Mouse (Mus musculus) cerebellum, postnatal 14 days (tissue): ENCODE measurements around the gene Clec2i.
"Not testable (repeated sequence)": the region's sequence is repeated elsewhere in the genome, so short reads cannot be mapped to it uniquely, and the experiment has no call there.

Experiments
- DNase-seq, 2 experiments: peaks; one replicate each; pipeline ENCODE4 v3.0.0; 2021; ENCODE audit warnings: mixed read lengths in 2 of 2

The Clec2i gene

DNA sequence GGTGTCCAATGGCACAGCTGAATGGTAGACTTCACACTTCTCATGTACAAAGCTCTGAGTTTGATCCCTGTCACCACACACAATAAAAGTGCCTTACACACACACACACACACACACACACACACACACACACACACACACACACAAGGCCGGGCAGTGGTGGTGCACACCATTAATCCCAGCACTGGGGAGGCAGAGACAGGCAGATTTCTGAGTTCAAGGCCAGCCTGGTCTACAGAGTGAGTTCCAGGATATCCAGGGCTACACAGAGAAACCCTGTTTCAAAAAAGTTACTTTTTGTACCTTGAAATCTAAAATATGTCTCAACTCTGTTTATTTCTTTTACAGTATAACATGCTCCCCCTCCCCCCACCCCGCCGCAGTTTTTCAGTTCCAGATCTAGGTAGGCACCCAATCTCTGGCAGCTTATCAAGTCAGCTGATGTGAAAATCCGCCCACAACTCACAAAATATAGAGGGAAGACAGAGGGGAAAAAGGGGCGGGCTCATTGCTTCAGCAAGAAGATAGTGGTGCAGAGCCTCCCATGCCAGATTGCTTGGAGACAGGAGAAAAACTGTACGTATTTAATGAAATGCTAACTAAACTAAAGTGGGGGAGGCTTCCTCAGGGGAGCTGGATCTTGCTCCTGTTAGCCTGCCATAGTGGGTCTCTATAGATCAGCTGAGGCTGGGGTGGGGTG is at the start of gene Clec2i:
Gene Clec2i, plus strand, starts transcription at position 498 of the 700 bp plus-strand sequence.
- DNase-seq = not testable (repeated sequence)

DNA sequence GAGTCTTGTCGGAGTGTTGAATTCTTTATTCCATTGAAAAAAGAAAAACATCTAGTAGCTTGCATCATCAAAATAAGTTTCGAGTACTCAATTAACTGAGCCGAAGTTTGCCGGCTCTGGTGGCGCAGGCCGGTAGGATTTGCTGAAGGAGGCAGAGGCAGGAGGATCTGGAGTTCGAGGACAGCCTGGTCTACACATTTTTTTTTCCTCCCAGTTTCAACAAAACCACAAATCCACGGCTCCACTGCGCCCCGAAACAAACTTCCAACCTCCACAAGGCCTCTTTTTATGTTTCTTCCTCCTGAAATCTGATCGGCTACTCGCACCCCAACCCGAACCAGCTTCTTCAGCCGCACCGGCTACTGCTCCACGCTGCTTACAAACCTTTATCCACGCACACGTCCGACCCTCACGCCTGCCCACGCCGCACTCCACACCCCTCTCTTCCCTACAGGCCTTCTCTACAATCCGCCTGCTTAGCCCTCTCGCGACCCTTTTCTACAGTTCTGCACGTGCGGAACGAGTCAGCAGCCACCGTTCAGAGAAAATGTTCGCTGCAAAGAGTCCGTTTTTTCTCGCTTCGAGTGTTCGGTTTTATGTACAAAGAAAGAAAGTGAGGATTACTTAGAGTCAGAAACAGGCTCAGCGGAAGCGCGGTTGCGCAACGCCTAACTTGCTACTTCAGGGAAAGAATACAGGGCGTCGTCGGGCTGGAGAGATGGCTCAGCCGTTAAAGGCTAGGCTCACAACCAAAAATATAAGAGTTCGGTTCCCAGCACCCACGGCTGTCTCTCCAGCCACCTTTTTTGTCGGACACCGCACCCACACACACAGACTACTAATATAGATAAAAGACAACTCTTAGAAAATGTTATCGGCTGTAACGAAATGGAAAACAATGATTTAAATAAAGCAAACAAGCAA is 48.8 kb upstream of the Clec2i start:
- DNase-seq = peak; percentile 89

DNA sequence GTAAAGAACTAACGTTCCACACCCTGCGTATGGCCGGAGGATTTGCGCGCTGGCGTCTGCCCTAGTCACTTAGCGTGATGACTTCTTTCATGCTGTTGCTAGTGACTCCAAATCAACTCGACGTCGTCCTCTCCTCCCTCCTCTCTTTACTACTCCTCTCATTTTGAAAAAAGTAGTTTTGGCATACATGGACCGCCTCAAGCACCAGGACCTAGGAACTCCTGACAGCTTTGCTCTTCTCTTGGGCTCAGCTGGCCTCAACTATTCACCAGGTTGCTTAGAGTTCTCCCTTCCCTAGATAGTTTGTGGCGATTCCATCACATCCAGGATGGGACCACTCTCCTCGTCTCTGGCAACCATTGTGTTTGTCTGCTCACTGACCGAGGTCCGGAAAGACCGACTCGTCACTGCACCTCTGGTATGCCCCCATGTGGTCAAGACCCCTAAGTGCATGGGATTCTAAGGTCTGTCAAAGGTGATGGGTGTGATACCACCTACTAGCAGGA is 48.1 kb upstream of the Clec2i start:
- DNase-seq = peak; percentile 90 to 91

DNA sequence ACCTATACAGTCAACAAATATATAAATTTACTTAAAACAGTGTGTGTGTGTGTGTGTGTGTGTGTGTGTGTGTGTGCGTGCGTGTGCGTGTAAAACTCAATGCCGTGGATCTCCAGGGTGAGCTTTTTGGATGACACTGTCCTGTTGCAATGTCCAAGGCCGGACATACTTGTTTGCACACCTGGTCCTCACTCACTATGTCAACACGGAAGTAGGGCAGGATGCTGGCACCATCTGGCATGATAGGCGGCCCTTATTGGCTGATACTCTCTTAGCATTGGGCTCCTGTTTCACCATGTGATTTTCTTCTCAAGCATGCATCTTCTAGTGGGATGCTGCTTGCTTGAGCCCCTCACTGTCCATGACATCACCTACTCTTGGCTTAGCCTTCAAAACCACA is 47.5 kb upstream of the Clec2i start:
- peak; percentile 31 to 40 for DNase-seq

DNA sequence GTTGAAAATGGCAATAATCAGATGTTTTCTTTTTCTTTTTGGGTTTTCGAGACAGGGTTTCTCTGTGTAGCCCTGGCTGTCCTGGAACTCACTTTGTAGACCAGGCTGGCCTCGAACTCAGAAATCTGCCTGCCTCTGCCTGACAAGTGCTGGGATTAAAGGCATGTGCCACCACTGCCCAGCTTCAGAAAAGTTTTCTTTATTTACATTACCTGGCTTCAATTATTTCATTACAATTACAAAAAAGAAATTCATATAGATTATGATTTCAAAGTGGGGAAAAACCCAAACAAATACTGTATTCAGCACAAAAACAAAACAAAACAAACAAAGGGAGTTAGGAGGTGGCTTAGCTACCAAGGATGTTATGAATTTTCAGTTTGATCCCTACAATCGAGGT is 46.7 kb upstream of the Clec2i start:
- DNase-seq = not testable (repeated sequence)

DNA sequence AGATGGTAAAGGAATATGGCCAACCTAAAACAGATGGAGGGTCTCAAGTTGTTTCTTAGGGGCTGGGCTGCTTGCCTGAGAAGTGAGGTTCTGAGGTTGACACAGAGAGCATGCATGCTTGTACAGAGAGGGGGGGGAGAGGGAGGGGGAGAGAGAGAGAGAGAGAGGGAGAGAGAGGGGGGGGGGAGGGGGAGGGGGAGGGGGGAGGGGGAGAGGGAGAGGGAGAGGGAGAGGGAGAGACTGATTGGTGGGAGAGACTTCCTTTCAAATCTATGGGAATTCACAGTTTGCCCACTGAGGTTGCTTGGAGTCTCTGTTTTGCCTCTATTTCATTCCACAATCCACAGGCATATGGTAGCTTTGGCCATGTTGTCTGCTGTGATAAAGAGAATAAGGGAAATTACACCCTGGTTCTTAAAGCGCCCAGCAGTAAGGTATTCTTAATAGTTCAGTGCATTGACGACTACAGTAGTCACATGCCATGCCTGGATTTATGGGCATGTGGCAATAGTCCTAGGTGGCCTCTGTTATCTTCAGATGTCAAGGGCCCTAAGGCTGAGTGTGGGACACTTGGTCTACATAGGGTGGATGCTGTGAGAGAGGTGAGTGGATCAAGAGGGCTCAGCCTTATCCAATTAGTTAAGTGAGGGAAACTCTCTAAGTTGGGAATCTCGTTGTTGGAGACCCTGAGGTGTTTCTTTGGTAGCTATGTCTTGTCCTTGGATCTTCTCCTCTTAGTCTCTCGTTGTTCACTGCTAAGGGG is 45.9 kb upstream of the Clec2i start:
- peak in 1 of 2 experiments; percentile 15 for DNase-seq

DNA sequence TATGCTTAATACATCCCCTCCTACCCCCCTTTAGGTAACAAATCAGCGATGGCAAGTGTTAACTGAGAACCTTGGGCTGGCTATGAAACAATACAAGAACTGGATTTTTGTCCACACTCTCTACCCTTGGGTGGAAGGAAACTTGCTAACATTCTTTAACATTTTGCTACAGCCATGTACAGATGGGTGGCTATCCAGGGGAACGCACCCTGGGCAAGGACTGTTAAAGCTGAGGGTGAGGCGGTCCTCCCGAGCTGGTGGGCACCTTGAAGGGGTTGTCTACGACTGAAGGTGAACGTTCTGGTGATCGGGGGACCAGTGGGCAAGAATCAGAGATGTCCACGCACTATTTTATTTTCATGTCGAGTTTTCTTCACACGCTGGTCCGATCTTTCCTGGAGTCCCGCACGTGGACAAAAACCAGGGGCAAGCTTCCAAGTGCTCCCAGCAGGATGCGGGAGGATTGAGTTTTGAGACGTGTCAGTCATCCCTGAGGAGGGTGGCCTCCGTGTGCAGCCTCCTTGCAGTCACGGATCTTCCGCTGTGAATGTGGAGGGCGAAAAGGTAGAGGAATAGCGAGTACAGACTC is 44.9 kb upstream of the Clec2i start:
- peak in 1 of 2 experiments; percentile 90 for DNase-seq

DNA sequence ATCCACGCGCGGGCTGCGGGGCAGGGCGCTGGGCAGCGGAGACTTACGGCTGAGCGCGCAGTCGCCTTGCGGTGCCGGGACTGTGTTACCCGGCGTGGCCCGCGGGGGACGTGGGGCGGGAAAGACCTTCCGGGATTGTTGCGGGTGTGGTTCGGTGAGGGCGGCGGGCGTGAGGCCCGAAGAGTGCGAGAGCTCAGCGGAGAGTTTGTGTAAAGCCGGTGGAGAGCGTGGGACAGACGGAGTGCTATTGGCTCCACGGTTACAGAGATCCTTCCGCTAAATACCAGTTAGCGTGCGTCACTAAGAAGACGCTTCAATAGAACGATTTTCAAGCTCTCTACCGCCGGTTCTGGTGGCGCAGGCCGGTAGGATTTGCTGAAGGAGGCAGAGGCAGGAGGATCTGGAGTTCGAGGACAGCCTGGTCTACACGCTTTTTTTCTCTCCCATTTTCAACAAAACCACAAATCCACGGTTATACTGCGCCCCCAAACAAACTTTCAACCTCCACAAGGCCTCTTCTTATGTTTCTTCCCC is 44.4 kb upstream of the Clec2i start:
- DNase-seq = peak; percentile 93 to 97

DNA sequence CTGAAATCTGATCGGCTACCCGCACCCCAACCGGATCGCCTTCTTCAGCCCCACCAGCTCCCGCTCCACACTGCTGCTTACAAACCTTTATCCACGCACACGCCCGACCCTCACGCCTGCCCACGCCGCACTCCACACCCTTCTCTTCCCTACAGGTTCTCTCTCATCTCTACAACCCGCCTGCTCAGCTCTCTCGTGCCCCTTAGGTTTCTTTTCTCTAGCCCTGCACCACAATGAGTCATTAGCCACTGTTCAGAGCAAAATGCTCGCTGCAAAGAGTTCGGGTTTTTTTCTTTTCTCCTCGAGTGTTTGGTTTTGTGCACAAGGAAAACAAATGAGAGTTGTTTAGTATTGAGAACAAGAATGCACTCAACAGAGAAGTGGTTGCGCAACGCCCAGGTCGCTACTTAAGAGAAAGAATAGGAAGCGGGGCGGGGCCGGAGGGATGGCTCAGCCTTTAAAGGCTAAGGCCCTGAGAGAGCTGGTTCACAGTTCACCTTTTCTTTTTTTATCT is 43.9 kb upstream of the Clec2i start:
- DNase-seq = peak; percentile 65 to 67

DNA sequence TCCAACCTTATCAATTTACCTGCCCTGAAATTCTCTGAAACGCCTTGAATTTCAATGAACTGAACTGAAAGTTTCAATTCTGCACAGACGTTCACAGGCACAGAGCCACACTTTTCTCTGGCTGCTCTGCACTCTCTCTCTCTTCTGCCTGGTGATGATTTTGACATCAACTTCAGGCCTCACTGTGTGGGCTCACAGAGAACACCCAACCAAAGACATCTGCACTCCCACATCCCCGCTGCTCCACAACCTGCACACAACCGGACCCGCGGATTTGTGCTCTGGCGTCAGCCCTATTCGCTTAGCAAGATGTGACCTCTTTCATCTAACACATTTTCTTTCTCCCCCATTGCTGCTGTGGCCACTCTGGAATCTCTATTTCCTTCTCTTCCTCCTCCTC is 43.3 kb upstream of the Clec2i start:
- DNase-seq = peak; percentile 33

DNA sequence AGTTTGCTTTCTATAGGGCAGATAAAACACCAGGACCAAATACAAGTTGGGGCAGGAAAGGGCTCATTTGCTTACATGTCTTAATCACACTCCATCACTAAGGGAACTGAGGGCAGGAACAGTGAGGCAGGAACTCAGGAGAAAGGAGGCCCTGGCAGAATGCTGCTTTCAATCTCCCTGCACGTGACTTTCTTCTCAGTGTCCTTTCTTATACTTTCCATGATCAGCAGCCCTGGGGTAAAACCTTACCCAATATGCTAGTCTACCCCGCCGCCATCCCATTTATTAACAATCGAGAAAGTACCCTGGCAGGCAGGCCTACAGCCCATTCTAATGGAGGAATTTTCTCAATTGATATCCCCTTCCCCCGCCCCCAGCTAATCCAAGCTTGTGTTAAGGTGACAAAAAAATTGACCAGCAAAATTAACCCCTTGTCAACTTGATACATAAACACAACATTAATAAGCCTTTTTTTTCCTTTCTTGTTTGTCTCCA is 42.8 kb upstream of the Clec2i start:
- peak in 1 of 2 experiments; percentile 33 for DNase-seq

DNA sequence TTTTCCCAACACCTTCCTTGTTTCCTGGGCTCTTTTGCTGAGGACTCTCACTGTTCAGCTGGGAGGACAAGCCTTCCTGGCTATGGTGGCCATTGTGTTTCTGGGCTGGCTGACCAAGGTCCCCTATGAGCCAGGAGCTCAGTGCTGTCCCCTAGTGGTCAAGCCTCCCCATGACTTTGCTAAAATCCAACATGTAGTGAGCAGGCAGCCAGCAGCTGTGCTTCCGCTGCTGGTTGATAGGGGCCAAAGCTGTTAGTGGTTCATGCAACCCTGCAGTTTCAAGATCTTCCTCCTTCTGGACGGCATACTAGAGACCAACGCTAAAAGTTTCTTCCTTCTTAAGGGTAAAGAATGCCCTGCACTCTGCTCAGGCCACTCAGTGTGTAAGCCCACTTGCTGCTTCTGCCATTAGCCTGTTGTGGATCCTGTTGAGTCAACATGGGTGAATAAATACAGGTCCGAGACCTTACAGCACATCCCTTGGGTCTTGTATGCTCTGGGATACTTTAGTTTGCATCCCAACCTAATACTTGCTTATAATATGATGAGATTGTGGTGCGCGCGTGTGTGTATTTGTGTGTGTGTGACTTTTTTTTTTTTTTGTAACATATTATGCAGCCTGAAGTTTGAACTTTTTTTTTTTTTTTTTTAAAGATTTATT is 41.9 kb upstream of the Clec2i start:
- DNase-seq = peak; percentile 89 to 94

DNA sequence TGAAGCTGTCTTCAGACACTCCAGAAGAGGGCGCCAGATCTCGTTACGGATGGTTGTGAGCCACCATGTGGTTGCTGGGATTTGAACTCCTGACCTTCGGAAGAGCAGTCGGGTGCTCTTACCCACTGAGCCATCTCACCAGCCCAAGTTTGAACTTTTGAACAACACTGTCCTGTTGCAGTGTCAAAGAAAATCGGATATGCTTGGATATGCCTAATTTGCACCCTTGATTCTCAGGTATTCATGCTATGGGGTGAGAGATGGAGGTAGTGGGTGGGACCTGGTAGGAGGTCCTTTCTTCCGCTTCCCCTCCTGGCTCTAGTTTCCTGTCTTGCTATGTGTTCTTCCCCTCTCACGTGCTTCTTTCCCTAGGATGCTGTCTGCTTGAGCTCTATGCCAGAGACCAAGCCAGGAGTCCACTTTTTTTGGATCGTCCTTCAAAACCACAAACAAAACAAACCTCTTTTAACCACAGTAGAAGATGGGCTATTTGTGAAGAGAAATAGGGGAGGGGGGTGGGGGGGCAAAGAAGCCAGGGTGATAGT is 41.3 kb upstream of the Clec2i start:
- DNase-seq = no peak

DNA sequence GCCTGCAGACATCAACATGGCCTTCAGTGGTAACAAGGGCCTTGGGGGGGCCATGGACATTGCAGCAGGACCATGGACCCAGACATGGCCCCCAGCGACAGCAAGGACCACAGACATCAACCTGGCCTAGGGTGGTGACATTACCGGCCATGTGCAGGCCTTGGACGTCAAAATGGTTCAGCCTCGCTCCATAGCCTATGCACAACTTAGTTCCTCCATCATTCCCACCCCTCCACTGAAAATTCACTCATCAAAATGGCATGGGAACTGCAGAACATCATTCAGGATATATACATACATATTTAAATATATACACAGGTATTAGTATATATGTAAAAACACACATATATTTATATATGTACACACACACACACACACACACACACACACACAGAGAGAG is 40.0 kb upstream of the Clec2i start:
- no peak for DNase-seq

DNA sequence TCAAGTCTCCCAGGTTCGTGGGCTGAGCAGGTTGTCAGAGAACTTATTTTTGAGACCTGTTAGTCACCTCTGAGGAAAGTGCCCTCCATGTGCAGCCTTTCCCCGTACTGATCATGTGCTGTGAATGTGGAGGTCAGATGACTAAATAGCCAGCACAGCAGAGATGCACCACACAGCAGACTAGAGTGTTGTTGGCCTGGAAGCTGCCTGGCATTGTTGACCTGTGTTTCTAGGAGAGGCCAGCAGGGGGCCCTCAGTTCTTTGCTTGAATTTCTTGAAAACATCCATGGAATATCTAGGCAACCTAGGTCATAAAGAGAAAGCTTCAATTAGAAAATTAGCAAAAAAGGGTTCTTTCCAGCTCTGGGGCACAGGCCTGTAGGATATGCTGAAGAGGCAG is 37.5 kb upstream of the Clec2i start:
- DNase-seq = peak; percentile 41 to 65

DNA sequence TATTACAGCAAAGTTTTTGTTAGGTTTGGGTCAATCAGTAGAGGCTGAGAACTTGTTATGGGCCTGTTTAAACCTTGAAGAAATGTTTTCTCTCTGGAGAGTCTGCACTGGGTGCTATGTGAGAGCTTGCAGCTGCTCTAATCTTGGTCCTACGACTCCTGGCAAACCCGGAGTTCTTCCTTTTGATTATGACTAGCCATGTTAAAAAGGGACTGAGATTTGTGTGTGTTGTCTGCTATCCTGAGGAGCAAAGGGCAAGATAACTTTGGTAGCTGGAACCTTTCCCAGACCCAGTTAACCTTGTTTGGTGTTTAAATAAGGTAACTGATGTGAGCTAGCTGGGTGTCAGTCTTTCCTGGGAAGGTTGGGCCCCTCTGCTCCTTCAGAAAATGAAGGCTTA is 36.7 kb upstream of the Clec2i start:
- no peak for DNase-seq

DNA sequence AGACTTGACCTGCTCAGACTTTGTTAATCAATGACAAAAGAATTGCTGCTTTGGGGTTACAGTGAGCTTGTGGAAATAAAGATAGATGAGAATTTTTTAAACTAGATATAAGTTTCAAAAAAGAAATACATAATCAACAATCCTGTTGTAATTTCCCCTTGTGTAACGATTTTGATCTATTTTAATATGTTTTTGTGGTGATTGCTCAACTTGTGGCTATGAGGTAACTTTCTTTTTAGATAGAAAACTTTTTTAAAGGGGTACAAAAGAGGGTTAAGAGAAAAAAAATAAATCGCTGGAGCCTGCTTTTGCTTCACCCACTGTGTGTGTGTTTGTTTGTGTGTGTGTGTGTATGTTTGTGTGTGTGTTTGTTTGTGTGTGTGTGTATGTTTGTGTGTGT is 36.2 kb upstream of the Clec2i start:
- DNase-seq = no peak

DNA sequence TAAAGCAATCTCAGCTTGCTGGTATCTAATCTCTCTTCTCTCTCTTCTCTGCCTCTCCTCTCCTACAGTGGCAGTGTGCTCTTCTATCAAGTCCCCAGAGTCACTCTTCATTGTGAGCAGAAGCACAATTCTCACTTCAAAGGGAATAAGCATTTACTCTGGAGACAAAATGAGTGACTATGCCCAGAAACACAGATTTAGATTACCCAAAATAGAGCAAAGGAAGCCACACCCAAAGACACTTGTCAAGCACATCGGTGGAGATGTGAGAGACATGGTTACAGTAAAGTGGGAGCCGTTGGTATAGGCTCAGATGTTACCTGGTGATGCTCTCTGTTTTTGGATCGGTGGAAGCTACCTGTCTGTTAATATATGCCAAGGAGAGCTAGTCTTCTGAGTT is 34.6 kb upstream of the Clec2i start:
- no peak for DNase-seq

DNA sequence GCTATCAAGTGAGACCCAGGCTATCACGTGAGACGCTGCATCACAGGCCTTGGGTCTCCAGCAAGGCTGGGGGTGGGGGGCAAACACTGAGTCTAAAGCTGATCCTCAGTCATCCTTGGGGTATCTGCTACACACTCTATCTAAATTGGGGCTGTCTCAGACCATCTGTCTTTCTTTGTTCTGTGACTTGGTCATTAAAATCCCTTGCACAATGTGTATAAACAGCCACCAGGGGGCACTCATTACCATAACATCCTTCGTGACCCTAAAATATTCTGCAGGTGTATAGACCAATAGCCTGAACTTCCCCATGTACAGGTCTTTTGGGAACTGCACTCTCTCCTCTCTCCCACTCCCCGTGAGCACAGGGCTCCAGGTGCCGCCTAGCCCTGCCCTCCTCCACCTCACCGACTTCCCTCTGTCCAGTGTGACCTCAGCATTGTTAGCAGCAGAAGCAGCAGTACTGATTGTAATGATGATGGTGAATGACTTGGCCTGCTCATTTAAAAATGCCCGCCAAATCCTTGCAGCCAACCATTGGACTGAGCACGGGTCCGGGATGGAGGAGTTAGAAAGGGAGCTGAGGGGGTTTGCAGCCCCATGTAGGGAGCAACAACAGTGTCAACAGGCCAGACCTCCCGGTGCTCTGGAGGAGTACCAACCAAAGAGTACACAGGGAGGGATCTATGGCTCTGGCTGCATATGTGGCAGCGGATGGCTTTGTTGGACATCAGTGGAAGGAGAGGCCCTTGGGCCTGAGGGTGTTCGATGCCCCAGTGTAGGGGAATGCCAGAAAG is 33.2 kb upstream of the Clec2i start:
- DNase-seq = peak; percentile 81 to 87

DNA sequence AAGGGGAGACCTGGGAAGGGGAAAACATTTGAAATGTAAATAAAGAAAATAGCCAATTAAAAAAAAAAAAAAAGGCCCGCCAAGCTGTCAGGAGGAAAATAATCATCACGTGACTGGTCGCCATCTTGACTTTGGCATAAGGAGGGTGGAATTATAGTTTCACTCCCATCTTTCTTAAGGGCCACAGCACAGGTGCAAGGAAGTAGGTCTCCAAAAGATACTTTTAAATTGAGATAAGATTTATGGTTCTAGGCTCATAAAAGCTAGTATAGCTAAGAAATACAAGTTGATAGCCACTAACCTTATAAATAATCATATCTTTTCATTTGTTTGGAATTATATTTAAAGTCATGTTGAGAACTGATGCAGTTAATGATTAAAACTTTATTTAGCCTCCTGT is 32.5 kb upstream of the Clec2i start:
- DNase-seq = no peak
